Mouse (Mus musculus) embryonic fibroblast, embryonic 13.5 days (primary cell): ENCODE results near the gene Arpp21.

ENCODE experiments used
- CTCF ChIP-seq: IDR thresholded peaks from 2 replicates; pipeline ENCODE4 v1.5.1; 2011; ENCODE audit warnings: mild to moderate bottlenecking, control low read depth, low read length, moderate library complexity, borderline replicate concordance; ENCODE audit not compliant: insufficient read depth
- POLR2A ChIP-seq: IDR thresholded peaks from 2 replicates; pipeline ENCODE4 v1.6.1; 2011; ENCODE audit warnings: low read depth, mild to moderate bottlenecking, control low read depth, low read length, moderate library complexity

DNA sequence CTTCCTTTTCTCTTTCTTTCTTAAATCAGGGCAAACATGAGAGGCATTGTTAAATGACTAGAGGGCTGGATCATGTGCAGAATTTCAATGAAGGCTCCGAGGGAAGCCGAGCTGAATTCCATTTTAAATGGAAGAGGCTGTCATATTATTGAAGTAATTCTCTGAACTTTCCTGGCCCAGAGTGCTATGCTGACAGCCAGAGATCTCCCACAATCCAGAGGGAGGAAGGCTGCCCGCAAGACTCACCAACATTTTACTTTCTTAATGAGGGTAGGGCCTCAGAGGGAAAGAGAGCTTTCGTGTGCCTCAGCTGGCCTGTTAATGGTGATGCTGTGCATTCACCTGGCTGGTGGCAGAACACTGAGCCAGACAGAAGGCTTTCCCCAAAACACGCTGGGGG is 160.5 kb downstream of the Arpp21 start:
- TF ChIP-seq CTCF (no peak), POLR2A (no peak)
